Mouse (Mus musculus) spleen, adult 12 weeks (tissue): ENCODE measurements at regions not wholly inside any gene's neighbourhood (a gene's known extent, or its start where the extent isn't known, plus 50 kb on each side); places are given as distances from the start of the nearest gene placed in this dataset.
"Not testable (repeated sequence)": the region's sequence is repeated elsewhere in the genome, so short reads cannot be mapped to it uniquely, and the experiment has no call there.

Source experiments
- DNase-seq: peaks from one replicate; pipeline ENCODE4 v3.0.0; 2022; ENCODE audit warnings: low spot score

DNA sequence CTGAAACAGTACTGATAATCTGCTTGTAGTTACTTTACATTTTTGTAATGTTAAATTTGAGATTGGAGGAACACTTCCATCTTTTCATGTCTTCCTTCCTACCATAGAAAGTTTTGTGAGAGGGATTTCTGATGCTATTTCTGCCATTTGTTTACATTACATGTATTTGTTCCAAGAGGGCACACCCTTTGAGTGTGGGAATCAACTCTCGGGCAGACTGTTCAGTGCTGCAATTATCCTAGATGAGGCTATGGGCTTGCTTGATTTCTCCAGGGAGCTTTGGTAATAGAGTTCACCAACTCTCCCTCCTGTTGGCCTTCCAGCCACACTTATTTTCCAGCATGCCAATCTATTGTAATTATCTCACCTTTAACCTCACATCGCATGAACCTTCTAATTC, 52.4 kb downstream of the Gm13691 start:
- DNase-seq, result no peak

DNA sequence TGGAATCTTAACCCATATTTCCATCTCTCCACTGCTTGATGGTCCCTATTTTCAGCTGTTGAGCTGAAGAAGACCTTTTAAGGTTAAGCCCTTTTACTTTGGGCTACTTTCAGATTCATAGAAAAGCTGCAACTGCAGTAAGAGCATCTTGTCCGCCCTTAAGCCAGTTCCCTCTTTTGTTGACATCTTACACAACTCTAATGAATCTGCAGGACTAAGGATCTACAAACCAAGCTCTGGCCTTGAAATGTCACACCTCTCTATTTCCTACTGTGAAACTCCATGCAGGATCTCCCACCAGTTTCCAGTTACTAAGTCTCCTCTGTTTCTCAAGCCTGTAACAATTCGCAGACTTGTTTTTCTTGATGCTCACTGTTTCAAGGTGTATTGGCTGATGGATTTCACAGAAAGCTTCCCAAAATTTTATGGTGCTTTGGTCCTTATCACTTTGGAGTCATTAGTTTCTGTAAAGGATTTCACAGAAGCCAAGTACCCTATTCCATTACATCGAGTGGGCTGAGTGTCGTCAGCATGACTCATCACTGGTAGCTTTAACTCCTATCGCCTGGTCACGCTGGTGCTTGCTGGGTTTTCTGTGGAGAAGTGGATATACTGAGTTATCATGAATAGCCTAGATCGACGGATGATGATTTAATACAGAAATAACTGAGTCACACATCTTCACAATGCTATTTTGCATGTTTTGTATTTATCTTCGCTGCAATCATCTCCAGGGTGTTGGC, 58.2 kb downstream of the Gm13691 start:
- DNase-seq, result no peak

DNA sequence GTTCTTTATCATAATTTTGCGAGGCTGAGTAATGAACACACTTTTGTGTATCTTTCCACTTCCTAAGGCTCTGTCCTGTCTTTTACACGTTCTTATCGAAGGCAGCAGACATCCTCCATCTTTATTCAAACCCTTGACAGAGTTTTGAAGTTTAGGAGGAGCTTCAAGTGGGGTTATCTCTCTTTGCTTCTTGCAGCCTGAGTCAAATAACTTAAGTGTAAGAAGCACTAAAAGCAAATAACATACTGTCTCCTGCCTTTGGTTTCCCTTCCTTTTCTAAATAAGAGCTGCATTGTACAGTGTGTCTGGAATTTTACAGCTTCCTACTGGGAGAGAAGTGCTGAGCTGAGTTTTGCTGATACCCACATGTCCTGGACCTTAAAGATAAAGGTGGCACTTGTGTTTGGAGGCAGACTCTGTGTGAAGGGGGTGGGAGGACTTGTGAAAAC, 61.6 kb downstream of the Gm13691 start:
- DNase-seq, result peak; percentile 40

DNA sequence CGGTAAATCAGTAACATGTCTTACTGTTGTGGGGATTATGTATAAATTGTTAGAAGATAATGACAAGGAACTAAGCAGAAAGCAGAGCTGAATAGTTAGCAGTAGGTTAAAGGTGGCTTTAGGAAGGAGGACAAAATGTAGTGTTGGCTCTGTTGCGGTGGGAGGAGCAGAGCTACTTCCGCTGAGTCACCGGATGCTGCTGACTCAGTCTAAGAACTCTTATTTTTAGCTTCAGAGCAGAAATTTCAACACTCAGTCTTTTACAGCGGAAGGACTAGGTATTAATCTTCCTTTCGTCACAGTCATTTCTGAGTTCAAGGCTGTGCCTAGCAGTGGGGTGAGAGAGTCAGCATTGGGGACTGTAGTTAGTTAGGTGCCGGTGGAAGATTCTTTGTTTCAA, 68.9 kb downstream of the Gm13691 start:
- peak; percentile 51 for DNase-seq

DNA sequence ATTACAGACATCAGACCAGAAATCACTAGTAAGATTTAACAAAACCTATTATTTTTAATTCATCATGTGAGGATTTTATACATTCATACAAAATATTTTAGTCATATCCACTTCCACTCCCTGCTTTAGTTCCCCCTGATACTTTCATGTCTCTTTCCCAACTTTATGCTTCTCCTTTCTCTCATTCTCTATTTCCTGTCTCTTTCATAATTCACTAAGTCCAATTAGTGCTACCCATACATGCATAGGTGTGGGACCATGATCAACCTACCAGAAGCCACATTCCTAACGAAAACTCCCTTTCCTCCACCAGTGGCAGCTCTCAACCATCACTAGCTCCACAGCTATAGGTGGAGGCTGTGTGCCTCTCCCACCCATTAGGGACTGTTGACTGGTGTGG, 70.9 kb downstream of the Gm13691 start:
- no peak for DNase-seq

DNA sequence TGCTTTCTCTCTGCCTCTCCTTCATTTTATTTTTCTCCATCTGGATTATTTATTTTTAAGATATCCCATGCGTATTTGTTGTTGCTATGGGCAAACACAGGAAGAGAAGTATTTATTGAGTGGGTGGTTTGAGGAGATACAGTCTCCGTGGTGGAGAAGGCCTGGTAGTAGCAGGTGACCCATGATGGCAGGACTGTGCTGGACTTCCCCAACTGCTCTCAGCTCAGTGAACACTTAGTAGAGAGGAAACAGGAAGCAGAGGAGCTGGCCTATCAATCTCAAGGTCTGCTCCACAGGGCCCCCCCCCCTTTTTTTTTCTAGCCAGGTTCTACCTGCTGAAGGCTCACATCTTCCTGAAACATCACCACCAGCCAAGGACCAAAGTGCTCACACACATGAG, 74.0 kb downstream of the Gm13691 start:
- no peak for DNase-seq

DNA sequence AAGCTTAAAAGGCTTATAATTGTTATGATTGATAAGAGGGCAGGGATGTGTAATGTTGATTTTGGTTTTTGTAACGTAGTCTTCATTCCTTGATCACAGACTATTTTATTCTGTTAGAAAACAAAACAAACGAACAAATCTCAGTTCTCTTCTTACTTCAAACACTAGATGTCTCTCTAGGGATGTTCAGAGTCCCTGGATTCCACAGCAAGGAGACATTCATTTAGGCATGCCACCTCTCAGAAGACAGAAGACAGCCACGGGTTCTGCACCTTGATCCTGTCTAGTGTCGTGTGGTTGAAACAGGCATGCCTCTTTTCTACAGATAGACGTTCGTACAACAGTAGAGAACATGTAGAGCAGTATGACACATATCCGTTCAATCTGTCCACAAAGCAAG, 74.7 kb downstream of the Gm13691 start:
- DNase-seq, result no peak

DNA sequence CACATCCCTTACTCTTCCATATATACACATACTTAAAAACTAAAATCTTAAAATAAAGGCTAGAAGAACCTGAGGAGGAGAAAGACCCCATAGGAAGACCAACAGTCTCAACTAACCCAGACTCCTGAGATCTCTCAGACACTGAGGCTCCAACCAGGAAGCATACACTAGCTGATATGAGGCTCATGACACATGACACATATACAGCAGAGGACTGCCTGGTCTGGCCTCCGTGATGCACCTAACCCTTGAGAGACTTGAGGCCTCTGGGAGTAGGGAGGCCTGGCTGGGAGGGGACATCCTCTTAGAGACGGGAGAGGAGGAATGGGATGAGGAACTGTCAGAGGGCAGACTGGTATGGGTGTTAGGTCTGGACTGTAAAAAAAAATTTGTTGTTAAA, 75.4 kb downstream of the Gm13691 start:
- DNase-seq, result no peak

DNA sequence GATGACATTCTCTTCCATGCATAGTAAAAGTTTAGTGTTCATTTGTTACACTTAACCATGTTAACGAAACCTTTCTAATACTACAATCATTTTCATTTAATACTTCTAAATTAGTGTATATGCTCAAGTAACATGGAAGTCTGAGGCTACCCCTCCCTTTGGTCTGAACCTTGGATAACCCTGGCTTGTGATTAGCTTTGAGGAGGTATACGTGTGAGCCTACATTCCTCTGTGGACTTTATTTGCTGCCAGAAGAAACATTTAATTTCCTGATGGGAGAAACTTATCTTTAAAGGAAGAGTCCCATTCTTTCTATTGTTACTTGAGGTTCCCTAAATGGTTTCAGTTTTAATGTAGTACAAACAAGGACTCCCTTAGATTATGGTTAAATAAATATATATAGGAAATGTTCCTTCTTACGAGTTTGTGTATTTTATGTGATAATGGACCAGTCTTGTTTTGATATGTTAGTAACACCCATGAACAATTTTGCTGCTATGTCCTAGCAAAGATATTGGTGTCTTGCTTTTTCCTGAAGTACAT, 75.9 kb downstream of the Gm13691 start:
- DNase-seq, result no peak

DNA sequence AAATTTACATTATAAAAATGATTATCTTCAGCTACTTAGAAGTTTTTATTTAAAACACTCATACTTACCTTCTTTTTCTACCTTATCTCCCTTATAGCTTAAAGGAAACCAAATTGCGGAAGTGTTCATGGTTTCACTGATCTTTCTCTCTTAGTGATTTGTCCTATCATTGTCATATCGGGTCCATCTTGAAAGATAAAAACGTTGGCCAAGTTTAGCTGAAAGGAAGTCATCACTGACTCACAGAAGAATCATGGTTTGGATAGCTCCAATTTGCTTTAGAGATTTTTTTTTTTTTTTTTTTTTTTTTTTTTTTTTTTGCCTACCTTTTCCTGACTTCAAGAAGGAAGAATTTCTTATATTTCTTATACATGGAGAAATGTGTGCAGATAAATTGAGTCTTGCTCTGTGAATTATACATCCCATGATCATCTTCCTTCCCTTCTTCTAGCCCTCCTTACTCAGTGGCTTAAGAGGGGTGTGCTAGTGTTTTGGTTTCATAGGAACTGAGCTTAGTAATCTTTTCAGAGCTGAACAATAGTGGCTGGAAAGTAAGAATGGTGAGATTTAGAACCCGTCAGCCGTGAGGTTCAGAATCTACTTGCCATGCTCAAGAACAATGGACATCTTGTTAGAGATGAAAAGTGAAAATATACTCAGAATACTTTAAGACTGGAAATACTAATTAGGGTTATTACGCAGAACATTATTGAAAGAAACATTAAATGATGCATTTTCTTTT, 76.6 kb downstream of the Gm13691 start:
- DNase-seq, result no peak

DNA sequence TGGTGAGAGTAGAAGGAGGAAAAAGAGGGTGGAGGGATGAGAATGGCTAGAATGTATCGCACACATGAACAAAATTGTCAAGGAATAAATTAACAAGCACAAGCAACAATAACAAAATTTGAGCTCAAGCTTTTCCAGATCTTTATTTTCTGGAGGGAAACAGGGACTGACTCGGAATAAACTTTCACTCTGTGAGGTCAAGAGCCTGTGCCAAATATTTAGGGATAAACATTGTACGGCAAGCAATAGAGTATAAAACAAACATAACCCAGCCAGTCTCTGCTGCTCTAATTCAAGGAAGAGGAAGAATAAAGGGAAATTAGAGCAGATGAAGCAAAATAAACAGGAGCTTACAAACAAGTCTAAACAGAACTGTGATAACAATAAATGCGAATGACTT, 78.3 kb downstream of the Gm13691 start:
- DNase-seq, result no peak

DNA sequence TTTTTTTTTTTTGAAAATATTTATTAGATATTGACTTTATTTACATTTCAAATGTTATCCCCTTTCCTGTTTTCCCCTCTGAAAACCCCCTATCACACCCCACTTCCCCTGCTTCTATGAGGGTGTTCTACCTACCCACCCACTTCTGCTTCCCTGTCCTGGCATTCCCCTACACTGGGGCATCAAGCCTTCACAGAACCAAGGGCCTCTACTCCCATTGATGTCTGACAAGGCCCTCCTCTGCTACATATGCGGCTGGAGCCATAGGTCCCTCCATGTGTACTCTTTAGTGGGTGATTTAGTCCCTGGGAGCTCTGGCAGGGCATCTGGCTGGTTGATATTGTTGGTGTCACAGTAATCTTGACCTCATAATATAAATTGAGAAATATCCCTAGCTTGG, 79.1 kb downstream of the Gm13691 start:
- DNase-seq, result not testable (repeated sequence)

DNA sequence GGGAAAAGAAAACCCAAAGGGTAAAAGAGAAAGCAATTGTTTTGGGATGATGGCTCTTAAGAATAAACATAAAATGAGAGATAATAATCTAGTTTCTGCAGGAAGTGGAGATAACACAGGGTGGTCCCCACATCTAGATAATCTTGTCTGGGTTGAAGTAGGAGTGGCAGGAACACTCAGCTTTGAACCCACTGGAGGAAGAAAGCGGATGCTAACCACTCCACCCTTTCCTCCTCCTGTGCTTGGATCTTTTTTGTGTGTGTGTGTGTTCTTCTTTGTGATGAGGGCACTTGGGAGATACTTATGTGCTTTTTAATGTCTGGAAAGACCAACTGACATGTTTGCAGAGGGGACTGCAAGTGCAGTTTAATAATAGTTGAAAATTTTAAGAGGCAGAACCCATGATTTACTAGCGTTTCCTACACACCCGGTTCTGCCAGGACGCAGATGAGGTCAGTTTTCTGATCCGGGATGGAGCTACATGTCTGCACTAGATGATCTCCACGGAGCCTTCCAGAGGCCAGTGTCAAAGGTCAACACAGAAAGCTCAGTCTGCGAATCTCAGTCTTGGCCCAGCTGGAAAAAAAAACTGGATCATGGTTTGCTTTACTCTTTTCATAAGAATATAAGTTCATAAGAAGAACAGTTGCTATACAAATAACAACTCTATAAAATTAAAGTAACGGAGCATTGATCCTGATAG, 82.7 kb downstream of the Gm13691 start:
- no peak for DNase-seq

DNA sequence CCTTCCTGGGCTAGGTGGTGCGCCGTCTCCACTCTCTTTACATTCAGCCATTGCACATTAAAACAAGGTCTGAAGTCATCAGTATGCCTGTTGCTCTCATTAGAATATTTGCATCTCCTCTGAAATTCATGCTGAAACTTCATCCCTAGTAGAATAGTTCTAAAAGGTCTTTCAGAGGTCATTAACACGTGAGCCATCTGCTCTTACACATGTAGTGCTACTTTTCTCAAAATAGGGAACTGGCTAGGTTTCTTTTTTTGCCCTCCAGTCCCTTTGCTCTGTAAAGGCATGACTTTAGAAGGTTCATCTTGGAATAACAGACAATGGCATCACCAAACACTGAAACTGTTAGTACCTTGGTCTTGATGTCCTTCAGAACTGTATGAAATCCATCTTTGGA, 85.6 kb downstream of the Gm13691 start:
- no peak for DNase-seq

DNA sequence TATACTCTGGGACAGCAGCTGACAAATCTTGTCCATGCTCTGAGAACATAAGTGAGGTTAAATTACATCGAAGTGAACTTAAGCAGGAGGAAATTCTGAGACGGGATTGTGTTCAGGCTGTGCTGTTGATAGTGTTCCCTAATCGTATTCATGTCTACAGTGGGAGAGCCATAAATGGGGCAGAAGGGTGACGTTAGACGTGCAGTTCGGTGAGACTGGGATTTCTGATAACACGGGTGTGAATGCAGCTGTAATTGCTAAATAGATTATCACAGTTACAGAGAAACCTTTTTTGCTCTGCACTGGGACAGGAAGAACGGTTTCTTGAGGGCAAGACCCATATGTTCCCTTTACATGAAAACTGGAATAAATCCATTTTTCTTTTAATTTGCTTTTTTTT, 88.9 kb downstream of the Gm13691 start:
- DNase-seq, result peak; percentile 3

DNA sequence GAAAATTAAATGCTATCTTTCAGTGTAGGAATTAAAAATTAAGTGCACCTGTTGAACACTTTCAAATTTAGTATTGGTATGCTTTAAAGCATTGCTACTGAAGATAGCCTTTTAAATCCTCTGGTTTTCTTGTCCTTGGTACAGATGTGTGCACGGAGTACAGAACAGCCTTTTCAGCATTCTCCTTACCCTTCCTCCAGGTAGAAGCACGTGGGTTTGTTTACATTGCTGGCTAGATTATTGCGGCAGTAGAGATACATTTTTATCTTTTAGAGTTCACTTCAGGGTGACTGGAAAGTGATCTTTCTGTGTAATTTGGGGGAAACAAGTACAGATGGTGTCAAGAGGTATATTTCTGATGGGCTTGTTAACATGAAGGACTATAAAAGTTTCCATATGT, 89.9 kb downstream of the Gm13691 start:
- DNase-seq, result no peak

DNA sequence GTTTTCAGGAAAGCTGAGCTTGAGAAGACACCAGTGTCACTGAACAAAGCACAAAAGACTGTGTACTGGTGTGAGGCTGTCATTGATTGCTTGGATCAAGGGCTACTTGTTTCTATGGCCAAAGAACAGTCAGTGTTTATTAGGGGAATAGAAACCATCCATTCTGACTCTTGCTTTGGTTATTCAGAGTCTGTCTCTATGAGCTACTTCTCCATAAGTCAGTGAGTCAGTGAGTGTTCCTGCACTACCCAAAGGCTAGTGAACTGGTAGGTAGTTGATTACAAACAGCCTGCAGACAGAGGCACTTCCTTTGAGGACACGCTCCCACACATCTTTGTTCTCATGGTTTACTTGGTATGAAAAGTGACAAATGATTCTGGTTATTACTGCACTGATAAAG, 104.4 kb downstream of the Gm13691 start:
- DNase-seq, result no peak

DNA sequence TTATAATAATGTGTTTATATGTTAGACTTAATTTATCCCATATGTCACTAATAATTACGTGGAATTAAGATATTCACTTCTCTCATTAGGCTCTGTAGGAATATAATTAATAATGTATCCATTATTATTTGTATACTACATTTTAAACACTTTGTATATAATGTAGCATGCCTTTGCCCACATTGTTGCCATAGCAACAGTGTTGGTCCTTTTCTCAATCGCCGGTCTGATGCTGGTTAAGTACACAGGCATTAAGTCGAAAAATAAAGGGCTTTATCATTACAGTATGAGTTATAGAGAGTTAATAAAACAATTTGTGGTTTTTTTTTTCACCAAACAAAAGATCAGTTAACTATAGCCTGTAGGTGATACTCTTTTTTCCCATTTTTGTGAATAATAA, 108.4 kb downstream of the Gm13691 start:
- no peak for DNase-seq

DNA sequence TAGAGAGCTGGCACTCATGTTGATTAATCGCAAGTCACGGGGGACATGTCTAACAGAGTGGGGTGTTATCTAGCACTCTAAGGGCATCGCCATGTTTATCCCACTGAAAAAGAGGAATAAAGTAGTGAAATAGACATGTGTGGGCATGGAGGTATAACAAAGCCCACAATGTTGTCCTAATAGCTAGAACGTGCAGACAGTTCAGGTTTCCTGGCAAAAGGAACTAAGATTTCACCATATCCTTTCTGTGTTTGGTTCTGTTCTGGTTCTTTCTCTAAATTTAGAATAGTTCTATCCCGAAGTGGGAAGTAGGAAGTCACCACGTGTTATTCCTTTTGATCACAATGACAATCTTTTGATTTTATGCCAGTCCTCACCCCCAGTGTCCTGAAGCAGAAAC, 123.2 kb downstream of the Gm13691 start:
- DNase-seq, result no peak

DNA sequence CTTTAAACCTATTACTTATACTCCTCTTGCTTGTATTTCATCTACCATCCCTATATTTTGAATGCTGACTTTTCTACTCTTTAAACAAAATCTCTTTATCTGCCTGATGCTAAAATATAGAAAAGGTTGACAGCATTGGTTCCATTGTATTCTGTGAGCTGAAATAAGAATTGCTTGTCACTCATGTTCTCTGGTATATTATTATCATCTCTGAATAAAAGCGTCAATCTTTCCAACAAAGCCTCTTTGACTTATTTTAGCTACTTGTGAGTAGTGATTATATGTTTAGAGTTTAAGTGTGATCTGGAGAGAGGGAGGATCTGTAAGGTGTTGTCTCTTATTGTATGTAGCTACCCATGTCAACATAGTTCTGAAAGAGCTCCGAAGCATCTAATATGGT, 129.5 kb downstream of the Gm13691 start:
- DNase-seq, result no peak

DNA sequence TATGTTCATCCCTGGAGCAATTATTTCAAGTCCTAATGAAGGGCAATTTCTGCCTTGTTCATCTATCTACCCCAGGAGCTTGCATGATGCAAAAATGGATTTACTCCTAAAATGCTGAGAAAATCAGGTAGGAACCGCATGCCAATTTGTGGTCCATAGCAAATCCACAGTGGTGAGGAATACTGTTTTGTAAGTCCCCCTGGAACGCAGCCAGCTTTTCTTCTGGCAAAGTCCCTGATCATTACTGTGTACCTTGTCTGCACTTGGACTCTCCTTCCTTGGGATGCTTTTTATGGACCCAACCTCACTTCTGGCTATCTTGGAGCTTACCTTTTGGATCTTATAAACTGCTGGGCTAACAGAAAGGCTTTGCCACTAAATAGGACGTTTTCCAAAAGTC, 137.2 kb downstream of the Gm13691 start:
- no peak for DNase-seq

DNA sequence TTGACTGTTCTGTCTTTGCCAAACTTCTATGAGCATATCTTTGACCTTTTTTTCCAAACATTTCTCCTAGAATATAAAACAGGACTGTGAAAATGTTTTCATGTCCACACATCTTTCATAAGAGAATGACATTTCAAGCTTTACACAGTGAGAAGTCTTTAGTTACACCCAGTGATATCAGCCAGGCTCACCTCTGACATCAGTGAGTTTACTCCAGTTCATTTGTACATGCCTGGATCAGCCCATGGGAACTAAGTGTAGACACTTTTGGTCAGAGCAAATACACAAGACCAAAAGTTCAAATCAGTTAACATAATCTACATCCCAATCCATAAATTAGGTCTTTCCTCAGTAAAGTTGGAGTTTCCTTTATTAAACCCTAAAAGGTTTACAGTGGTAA, 171.4 kb downstream of the Gm13691 start:
- DNase-seq, result no peak

DNA sequence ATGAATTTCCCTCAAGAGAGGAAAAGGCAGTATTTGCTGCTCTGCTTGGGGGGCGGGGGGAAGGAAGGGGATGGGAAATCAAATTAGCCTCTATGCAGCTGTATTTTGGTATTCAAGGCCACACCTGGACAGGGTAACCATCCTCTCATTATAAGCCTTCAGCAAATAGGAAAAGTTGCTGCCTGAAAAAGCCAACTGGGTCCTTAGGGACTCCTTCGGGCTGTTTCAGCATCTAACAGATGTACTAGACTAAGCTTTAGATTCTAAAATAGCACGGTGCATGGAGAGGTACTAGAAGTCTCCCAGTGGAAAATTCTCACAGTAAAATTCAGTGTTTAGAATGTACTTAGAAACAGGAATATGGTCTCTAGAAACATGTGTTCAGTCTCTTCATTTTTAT, 183.1 kb downstream of the Gm13691 start:
- DNase-seq, result no peak
